Mouse (Mus musculus) CH12.LX (cell line): ENCODE results near the gene Glis3. TPM values are rescaled to one million over a fixed set of nuclear protein-coding genes. Genes with fewer than 3 reads are reported as not detected.

ENCODE experiments used
- DNase-seq: peaks from one replicate; pipeline ENCODE4 v3.0.0-alpha.2; 2013; ENCODE audit errors: extremely low read depth
- H3K27ac ChIP-seq: 2 replicates; pipeline ENCODE4 v1.5.1; 2012; ENCODE audit warnings: low read depth, mild to moderate bottlenecking, control low read depth, moderate library complexity; ENCODE audit not compliant: insufficient read depth
- H3K27me3 ChIP-seq: replicated peaks from 2 replicates; pipeline ENCODE3; 2012; ENCODE audit warnings: inconsistent platforms
- H3K36me3 ChIP-seq, 2 experiments: replicated peaks in 1 of 2; 2 replicates each; pipeline versions ENCODE3 to v1.6.1; 2012; ENCODE audit warnings: inconsistent platforms in 1 of 2, low read length in 1 of 2, mild to moderate bottlenecking in 1 of 2, mixed read lengths in 1 of 2, moderate library complexity in 1 of 2; ENCODE audit not compliant: control insufficient read depth in 1 of 2, insufficient read depth in 1 of 2
- H3K4me1 ChIP-seq, 2 experiments: 2 replicates each; pipeline ENCODE4 v1.6.1; 2012; ENCODE audit warnings: inconsistent platforms in 1 of 2, moderate library complexity in 1 of 2; ENCODE audit not compliant: insufficient read depth in 2 of 2, control insufficient read depth in 1 of 2
- H3K4me2 ChIP-seq: 2 replicates; pipeline ENCODE4 v1.6.1; 2012; ENCODE audit warnings: low read depth, mild to moderate bottlenecking, control low read depth; ENCODE audit not compliant: poor library complexity, insufficient read depth, severe bottlenecking
- H3K4me3 ChIP-seq, 3 experiments: fragments of 150-350 bp in 1 of 3; sonication (generic) in 1 of 3; replicated peaks in 1 of 3; 2 replicates each; pipeline versions ENCODE3 to v1.5.1; 2011 to 2012; ENCODE audit warnings: low read depth in 2 of 3, low read length in 2 of 3, mild to moderate bottlenecking in 2 of 3, moderate library complexity in 2 of 3, control low read depth in 1 of 3, improper control_type of control experiment in 1 of 3, inconsistent platforms in 1 of 3, mixed read lengths in 1 of 3; ENCODE audit not compliant: poor library complexity in 1 of 3
- H3K79me2 ChIP-seq: replicated peaks from 2 replicates; pipeline ENCODE4 v1.6.1; 2012; ENCODE audit warnings: mild to moderate bottlenecking, moderate library complexity; ENCODE audit not compliant: control insufficient read depth, poor library complexity, insufficient read depth, severe bottlenecking; ENCODE audit errors: extremely low read depth
- H3K9ac ChIP-seq: 2 replicates; pipeline ENCODE4 v1.6.1; 2012; ENCODE audit warnings: low read depth, mild to moderate bottlenecking, control low read depth, moderate library complexity; ENCODE audit not compliant: insufficient read depth
- H3K9me3 ChIP-seq: replicated peaks from 2 replicates; pipeline ENCODE3; 2012; ENCODE audit warnings: low read length, inconsistent platforms, mixed read lengths
- BHLHE40 ChIP-seq: IDR thresholded peaks from 2 replicates; pipeline ENCODE4 v1.6.1; 2011; ENCODE audit warnings: mild to moderate bottlenecking, low read depth, low read length, improper control_type of control experiment
- CHD2 ChIP-seq: IDR thresholded peaks from 2 replicates; pipeline ENCODE4 v1.6.1; 2011; ENCODE audit warnings: low read length, improper control_type of control experiment
- CTCF ChIP-seq, 2 experiments: IDR thresholded peaks in 1 of 2; conservative IDR thresholded peaks in 1 of 2; 2 replicates each; pipeline ENCODE4 v1.5.1; 2011 to 2012; ENCODE audit warnings: low read depth in 2 of 2, low read length in 2 of 2, improper control_type of control experiment in 1 of 2, inconsistent platforms in 1 of 2, mild to moderate bottlenecking in 1 of 2, moderate library complexity in 1 of 2
- E2F4 ChIP-seq: IDR thresholded peaks from 2 replicates; pipeline ENCODE4 v1.6.1; 2011; ENCODE audit warnings: low read depth, low read length, improper control_type of control experiment; ENCODE audit not compliant: insufficient replicate concordance
- EP300 ChIP-seq: IDR thresholded peaks from 2 replicates; pipeline ENCODE4 v1.6.1; 2011; ENCODE audit warnings: low read length, improper control_type of control experiment
- ETS1 ChIP-seq: conservative IDR thresholded peaks from 2 replicates; pipeline ENCODE4 v1.6.1; 2012; ENCODE audit warnings: low read depth, mild to moderate bottlenecking, inconsistent platforms, low read length, improper control_type of control experiment, moderate library complexity
- GABPA ChIP-seq: IDR thresholded peaks from 2 replicates; pipeline ENCODE4 v1.6.1; 2012; ENCODE audit warnings: low read depth, low read length, improper control_type of control experiment, inconsistent platforms; ENCODE audit not compliant: insufficient replicate concordance
- JUN ChIP-seq: IDR thresholded peaks from 2 replicates; pipeline ENCODE4 v1.6.1; 2011; ENCODE audit warnings: low read depth, mild to moderate bottlenecking, low read length, improper control_type of control experiment, moderate library complexity; ENCODE audit not compliant: insufficient read depth
- JUND ChIP-seq: conservative IDR thresholded peaks from 2 replicates; pipeline ENCODE4 v1.6.1; 2011; ENCODE audit warnings: low read depth, low read length, improper control_type of control experiment
- KAT2A ChIP-seq: IDR thresholded peaks from 2 replicates; pipeline ENCODE4 v1.6.1; 2012; ENCODE audit warnings: low read length, improper control_type of control experiment, inconsistent platforms; ENCODE audit not compliant: insufficient replicate concordance
- MAFK ChIP-seq: IDR thresholded peaks from 2 replicates; pipeline ENCODE4 v1.6.1; 2011; ENCODE audit warnings: low read length, improper control_type of control experiment; ENCODE audit not compliant: insufficient replicate concordance
- MAX ChIP-seq: IDR thresholded peaks from 2 replicates; pipeline ENCODE4 v1.6.1; 2011; ENCODE audit warnings: low read length, improper control_type of control experiment
- MAZ ChIP-seq: IDR thresholded peaks from 2 replicates; pipeline ENCODE4 v1.6.1; 2012; ENCODE audit warnings: low read depth, mild to moderate bottlenecking, inconsistent platforms, low read length, improper control_type of control experiment, moderate library complexity
- MEF2A ChIP-seq: IDR thresholded peaks from 2 replicates; pipeline ENCODE4 v1.6.1; 2014; ENCODE audit warnings: low read depth, mild to moderate bottlenecking, inconsistent platforms, low read length, improper control_type of control experiment, borderline replicate concordance
- MXI1 ChIP-seq: IDR thresholded peaks from 2 replicates; pipeline ENCODE4 v1.6.1; 2011; ENCODE audit warnings: mild to moderate bottlenecking, low read depth, low read length, improper control_type of control experiment
- MYC ChIP-seq: IDR thresholded peaks from 2 replicates; pipeline ENCODE4 v1.6.1; 2011; ENCODE audit warnings: low read depth, mild to moderate bottlenecking, improper control_type of control experiment, low read length
- POLR2A ChIP-seq: IDR thresholded peaks from 2 replicates; pipeline ENCODE4 v1.6.1; 2011; ENCODE audit warnings: low read depth, mild to moderate bottlenecking, improper control_type of control experiment, low read length
- RCOR1 ChIP-seq: conservative IDR thresholded peaks from 2 replicates; pipeline ENCODE4 v1.6.1; 2012; ENCODE audit warnings: low read depth, mild to moderate bottlenecking, inconsistent platforms, low read length, improper control_type of control experiment
- SIN3A ChIP-seq: IDR thresholded peaks from 2 replicates; pipeline ENCODE4 v1.6.1; 2012; ENCODE audit warnings: low read length, improper control_type of control experiment, inconsistent platforms
- SMC3 ChIP-seq: IDR thresholded peaks from 2 replicates; pipeline ENCODE4 v1.6.1; 2011; ENCODE audit warnings: low read depth, low read length, improper control_type of control experiment
- TBP ChIP-seq: conservative IDR thresholded peaks from 2 replicates; pipeline ENCODE4 v1.6.1; 2011; ENCODE audit warnings: low read depth, low read length, improper control_type of control experiment
- TCF12 ChIP-seq: IDR thresholded peaks from 2 replicates; pipeline ENCODE4 v1.6.1; 2014; ENCODE audit warnings: low read depth, mild to moderate bottlenecking, inconsistent platforms, low read length, improper control_type of control experiment
- USF2 ChIP-seq: conservative IDR thresholded peaks from 2 replicates; pipeline ENCODE4 v1.6.1; 2011; ENCODE audit warnings: low read depth, low read length, improper control_type of control experiment
- ZC3H11A ChIP-seq: IDR thresholded peaks from 2 replicates; pipeline ENCODE4 v1.6.1; 2012; ENCODE audit warnings: low read depth, mild to moderate bottlenecking, inconsistent platforms, low read length, improper control_type of control experiment
- ZKSCAN1 ChIP-seq: IDR thresholded peaks from 2 replicates; pipeline ENCODE4 v1.6.1; 2012; ENCODE audit warnings: low read depth, inconsistent platforms, low read length, improper control_type of control experiment, borderline replicate concordance
- dilution Hi-C: fragments of 300-500 bp; cut with MboI; formaldehyde crosslinking; loops from 2 replicates; pipeline ENCODE4 v1.14.3; 2020; ENCODE audit warnings: low sequenced_read_pairs; ENCODE audit not compliant: extremely low pct_unique_long_range_greater_than_20kb, extremely low pct_ligation_motif_present
- in situ Hi-C: fragments of 300-500 bp; cut with MboI; formaldehyde crosslinking; loops from 3 replicates; pipeline ENCODE4 v1.14.3; 2019; ENCODE audit warnings: low sequenced_read_pairs, low pct_ligation_motif_present, low pct_unique_long_range_greater_than_20kb, mixed read lengths
- polyA plus RNA-seq: library from polyadenylated mRNA; unstranded; fragments of >175 nt; gene quantifications from 2 replicates; pipeline ENCODE4 v1.2.1, GENCODE M21; 2012; ENCODE audit warnings: low read depth; ENCODE audit not compliant: insufficient read length
- total RNA-seq, 2 experiments: library from RNA; depleted of rRNA; stranded (reverse); fragments of 300-350 nt in 1 of 2; fragments of >200 nt in 1 of 2; gene quantifications; 2 replicates each; pipeline ENCODE4 v1.2.3; 2012 to 2014

Gene Glis3
- total and polyA plus RNA-seq, 3 experiments: not detected

DNA sequence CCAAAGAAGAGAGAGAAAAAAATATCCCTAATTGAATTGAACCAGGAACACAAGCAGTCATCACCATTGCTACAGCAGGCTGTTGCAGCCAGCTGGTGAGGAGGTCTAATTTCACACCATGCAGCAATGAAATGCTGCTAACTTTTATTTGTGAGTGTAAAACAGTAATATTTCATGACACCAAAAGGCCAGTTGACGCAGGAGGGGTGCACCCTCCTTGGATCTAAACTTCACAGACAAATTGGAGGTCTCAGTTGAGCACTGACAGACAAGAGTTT is 284.4 kb downstream of the Glis3 start:
- dilution Hi-C loops (no loop called here), in situ Hi-C loops (no loop called here)
- no peaks in the 10 kb centered on the region for H3K36me3 ChIP-seq
- H3K4me3 ChIP-seq: no peak overlapping the region
- no peaks in the 10 kb centered on the region for H3K79me2 ChIP-seq
- no peak overlapping the region for H3K4me2 ChIP-seq
- TF ChIP-seq ETS1 (no peak), BHLHE40 (no peak), JUND (no peak), CHD2 (no peak), EP300 (no peak), MAX (no peak), POLR2A (no peak), SIN3A (no peak), RCOR1 (no peak), CTCF (conservative IDR thresholded peaks at IDR 0.05 in 1 of 2, IDR thresholded peaks at IDR 0.05 in 1 of 2; ENCODE audit: low read depth in 2 of 2, low read length in 2 of 2) (no peak), MAFK (no peak), TCF12 (no peak), MXI1 (no peak), JUN (no peak)
- no peak overlapping the region for H3K9ac ChIP-seq
- no peaks in the 10 kb centered on the region for H3K9me3 ChIP-seq
- no peak overlapping the region for H3K27ac ChIP-seq
- no peak for DNase-seq
- no peaks in the 10 kb centered on the region for H3K27me3 ChIP-seq
- peaks cover 0 to 9% of the 10 kb centered on the region in 2 experiments; a peak in 2 of 4 replicates for H3K4me1 ChIP-seq

DNA sequence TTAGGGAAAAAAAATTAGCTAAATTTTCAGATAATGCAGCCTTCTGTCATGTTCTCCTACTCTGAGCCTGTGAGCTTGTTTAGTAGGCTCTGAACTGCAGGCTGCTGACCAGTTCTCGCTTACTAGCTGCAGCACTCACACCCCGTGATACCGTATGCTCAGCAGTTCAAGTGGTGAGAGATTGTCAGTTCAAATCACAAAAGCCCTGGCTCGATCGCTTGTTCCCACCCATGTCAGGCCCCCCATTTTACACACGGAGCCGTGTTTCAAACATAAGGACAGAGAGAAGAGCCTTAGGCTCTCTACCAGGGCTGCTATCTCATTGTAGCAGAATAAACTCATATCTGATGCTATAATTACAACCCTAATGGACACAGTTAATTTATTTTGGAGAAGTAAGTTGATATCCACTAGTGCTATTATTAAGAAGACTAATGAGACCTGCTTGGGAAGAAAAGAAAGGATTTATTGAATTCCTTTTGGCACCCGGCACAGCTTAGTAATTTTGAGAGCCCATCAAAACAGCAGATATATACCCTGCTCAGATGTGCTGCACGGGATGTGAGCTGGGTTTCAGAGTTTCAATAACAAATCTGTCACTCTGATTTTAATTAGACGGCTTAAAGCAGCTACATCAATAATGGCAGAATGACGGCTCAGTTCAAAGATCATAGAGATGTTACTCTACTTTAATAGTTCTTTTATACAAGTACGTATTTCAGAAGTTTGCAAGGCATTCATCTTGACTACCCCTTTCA is 284.9 kb downstream of the Glis3 start:
- H3K27ac ChIP-seq: no peak overlapping the region
- H3K9ac ChIP-seq: no peak overlapping the region
- H3K4me1 ChIP-seq: peaks cover 0 to 8% of the 10 kb centered on the region in 2 experiments; a peak in 2 of 4 replicates
- no peaks in the 10 kb centered on the region for H3K27me3 ChIP-seq
- no peak overlapping the region for H3K4me2 ChIP-seq
- no peaks in the 10 kb centered on the region for H3K9me3 ChIP-seq
- no peak for DNase-seq
- in situ Hi-C loops: no loop called here
- no peaks in the 10 kb centered on the region for H3K36me3 ChIP-seq
- dilution Hi-C loops: no loop called here
- H3K4me3 ChIP-seq: no peak overlapping the region
- H3K79me2 ChIP-seq: no peaks in the 10 kb centered on the region
- no peak for TF ChIP-seq MAX
- TF ChIP-seq MEF2A: no peak
- no peak for TF ChIP-seq ZKSCAN1
- no peak for TF ChIP-seq KAT2A
- TF ChIP-seq SIN3A: no peak
- no peak for TF ChIP-seq USF2
- TF ChIP-seq SMC3: no peak
- no peak for TF ChIP-seq MYC
- no peak for TF ChIP-seq MAFK
- TF ChIP-seq TBP: no peak
- TF ChIP-seq GABPA: no peak
- TF ChIP-seq ZC3H11A: no peak
- TF ChIP-seq E2F4: no peak
- no peak for TF ChIP-seq BHLHE40
- no peak for TF ChIP-seq MAZ
- no peak for TF ChIP-seq MXI1
